Mouse (Mus musculus) left cerebral cortex, adult 18-20 months (tissue): ENCODE measurements around the gene Pard3b. TPM values are rescaled to one million over a fixed set of nuclear protein-coding genes. Genes with fewer than 3 reads are reported as not detected.
A peak's percentile ranks its signal among the peaks of the same experiment; 100 is the strongest.

ENCODE experiments used
- DNase-seq, 2 experiments: peaks; one replicate each; pipeline ENCODE4 v3.0.0; 2021 to 2022; ENCODE audit warnings: low spot score in 2 of 2, mixed read lengths in 1 of 2
- total RNA-seq, 2 experiments: library from RNA; stranded (reverse); gene quantifications; 2 replicates each; pipeline ENCODE4 v1.2.3; 2021

Pard3b gene
- total RNA-seq, 2 experiments from 2014 or later = 3.1 to 3.7 TPM

- no peak for DNase-seq
Measured at GRCm38 (mm10) chr1:62070617-62071016, 432.0 kb downstream of the Pard3b start.

- DNase-seq = no peak
Measured at GRCm38 (mm10) chr1:62071139-62071538, 432.5 kb downstream of the Pard3b start.

DNA sequence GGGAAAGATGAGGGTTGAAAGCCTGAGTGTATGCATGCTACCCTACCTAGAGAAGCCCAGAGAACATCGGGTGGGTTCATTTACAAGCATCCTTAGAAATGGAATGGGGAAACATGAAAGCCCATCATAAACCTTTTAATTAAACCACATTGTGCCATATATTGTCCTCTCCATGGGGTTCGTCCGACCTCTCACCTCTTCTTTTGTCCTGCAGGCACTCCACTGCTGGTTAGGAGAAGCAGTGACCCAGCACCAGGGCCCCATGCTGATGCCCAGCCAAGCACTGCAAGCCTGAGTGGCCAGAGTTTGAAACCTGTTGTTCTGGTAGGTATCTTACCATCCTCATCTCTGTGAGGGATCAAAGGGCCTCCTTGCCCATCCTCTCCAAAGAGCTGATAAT lies 437.5 kb downstream of the Pard3b start:
- DNase-seq = no peak

DNA sequence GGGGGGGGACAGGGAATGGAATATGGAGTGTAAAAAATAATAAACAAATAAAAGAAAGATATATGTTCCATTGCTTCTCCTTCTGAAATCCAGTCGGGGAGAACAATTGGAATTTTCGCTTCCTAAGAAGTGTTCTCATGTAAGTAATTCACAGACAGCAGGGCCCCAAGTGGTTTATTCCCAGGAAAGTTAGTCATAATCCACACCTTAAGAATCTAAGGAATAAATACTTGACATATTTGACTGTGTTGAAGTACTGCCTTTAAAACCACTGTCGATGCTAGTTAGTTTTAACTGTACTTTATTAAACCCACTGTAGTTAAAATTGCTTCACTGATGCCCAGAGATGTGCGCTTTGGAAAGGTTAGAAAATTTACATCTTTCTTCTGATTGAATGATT lies 442.5 kb downstream of the Pard3b start:
- no peak for DNase-seq

DNA sequence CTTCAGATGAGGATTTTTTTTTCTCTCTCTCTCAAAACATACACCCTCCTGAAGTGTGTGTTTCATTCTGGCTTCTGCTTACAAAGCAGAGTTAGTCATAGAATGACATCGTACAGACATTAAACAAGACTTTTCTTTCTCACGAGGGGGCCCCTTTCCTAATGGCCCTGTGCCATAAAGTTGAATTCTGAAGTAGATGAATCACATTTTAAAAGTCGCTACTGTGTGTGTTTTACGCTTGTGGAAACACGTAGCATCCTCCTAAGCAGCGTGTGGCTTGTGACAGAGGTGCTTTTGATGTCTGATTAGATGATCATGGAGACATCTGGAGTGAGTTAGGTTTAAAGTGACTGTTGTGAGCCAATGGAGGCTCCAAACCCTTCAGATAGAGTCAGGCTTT lies 447.4 kb downstream of the Pard3b start:
- DNase-seq = no peak

GRCm38 (mm10) chr1:62087464-62087863 lies 448.8 kb downstream of the Pard3b start:
- no peak for DNase-seq

- no peak for DNase-seq
Measured at GRCm38 (mm10) chr1:62094885-62095284, 456.3 kb downstream of the Pard3b start.

DNA sequence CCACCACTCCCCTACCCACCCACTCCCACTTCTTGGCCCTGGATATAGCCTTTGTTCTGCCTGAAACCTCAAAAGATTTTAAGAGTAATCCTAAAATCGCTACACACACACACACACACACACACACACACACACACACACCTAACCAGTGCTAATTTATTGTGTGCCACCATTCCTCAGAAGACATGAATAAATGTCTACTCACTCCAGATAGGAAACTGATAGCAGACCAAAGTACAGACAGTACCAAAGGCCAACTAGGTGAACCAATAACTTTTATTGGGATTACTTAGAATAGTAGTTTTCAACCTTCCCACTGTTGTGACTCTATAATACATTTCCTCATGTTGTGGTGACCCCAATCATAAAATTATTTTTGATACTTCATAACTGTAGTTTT lies 483.8 kb downstream of the Pard3b start:
- no peak for DNase-seq

DNA sequence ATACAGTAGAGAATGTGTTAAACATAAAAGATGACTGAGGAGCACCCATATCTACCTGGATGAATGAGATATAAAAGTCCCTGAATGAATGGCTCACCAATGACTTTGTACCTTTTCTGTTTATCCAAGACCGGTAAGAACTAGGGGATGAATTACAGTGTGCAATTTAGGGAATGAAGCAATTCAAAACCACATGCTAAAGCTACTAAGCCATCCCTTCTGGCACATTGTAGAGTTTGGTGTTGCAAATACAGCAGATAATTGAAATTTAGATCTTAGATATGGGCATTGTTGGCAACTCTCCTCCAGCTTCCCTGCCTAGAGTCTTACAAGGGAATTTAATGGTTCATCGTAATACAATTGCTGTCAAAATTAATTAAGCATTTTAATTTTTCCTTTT lies 490.6 kb downstream of the Pard3b start:
- DNase-seq = no peak

DNA sequence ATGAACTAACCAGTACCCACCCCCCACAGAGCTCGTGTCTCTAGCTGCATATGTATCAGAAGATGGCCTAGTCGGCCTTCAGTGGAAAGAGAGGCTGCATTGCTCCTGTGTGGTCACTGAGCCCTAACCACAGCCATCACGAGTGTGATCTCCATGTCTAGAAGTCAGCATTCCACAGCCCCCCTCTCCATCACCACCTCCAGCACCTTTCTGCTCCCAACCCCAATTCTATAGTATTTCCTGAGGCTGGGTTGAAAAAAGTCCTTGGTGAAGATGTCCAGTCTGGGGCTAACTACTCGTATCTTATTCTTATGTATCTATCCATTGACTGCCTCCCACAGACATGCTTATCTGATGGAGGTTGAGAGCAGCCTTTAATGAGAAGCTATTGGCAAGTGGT lies 509.5 kb downstream of the Pard3b start:
- DNase-seq = no peak

GRCm38 (mm10) chr1:62148786-62149185 lies 510.2 kb downstream of the Pard3b start:
- no peak for DNase-seq

DNA sequence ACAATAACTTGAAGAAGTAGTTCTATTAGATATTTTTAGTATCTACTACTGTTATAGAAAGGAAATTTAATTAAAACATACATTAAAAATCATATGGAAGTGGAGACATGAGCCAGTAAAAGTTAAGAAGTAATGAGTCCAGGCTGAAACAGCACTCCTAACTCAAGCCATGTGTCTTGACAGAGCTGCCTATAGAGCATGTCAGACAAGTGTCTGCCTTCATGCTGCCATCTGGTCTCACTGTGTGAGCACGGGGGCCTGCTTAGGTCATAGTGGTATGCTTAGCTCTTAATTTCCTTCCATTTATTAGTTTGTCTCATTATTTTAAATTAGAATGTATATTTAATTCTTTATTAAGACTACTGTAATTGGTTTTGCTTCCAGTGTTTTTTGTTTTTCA lies 517.3 kb downstream of the Pard3b start:
- DNase-seq = no peak

DNA sequence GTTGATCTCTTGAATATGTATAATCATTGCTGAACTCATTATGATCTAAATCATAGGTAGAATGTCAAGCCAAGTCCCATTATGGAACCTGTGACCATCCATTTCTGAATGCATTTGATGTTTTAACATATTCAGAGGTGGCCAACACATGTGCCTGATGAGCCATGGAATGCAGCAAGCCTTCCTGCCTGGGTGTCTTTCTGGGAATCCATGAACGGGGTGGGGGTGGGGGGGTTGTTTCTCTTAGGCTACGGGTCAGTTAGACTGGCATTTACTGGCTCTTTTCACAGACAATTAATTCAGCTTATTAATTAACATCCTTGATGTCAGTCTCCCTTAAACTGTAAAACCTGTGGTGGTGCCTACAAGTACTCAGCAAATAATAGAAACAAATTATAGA lies 521.0 kb downstream of the Pard3b start:
- no peak for DNase-seq

GRCm38 (mm10) chr1:62175013-62175640 lies 536.5 kb downstream of the Pard3b start:
- DNase-seq = no peak

DNA sequence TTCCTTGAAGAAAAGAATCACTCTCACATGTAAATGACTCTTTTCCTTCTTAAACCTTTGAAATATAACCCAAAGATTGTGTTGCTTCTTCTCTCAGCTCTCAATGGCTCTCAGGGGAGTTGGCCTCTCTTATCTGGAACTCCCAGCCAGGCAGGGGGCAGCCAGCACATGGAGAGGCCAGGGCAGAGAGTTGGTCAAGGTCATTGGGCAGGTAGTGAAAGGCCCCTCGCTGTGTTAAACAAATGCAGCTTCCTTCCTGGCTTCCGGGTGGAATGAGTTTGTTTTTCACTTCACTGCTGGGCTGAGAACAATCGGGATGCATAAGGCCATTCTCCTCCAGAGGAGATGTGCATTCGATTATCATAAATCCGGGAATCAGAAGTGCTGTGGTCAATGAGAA lies 543.0 kb downstream of the Pard3b start:
- DNase-seq = no peak

DNA sequence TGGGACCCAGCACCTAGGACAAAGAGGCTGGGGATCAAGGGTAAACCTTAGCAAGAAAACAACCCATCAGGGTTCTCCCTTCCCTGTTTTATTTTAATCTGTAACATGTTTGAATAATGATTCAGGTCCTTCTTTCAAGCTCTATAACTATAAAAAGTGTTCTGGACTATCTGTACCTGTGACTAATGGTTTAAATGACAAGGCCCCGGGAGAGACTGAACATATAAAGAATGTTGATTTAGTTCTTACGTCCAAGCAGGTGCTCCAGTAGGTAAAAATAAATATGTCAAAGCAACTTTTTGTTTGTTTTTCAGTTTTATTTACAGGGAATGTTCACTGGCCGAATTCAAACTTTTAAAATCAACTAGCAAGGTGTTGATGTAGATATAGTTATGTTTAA lies 544.0 kb downstream of the Pard3b start:
- no peak for DNase-seq

DNA sequence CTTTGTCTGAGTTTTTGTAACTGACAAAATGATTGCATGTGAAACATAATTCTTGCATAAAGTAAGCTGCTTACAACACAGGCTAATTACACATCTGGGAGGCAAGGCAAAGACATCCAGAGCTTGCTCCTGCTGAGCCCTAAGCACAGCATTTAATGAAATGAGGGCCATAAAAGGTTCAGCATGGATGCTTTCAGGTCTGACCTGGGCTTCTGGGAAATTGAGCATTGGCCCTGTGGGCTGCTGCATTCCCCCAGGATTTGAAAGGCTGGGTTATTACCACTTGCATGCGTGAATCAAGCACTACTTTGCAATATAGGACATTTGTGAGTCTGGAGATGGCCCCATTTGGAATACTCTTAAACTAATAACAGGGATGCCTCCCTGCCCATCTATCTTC lies 552.2 kb downstream of the Pard3b start:
- DNase-seq = no peak

- no peak for DNase-seq
Measured at GRCm38 (mm10) chr1:62197515-62197914, 558.9 kb downstream of the Pard3b start.

- no peak for DNase-seq
Measured at GRCm38 (mm10) chr1:62200919-62201318, 562.3 kb downstream of the Pard3b start.

DNA sequence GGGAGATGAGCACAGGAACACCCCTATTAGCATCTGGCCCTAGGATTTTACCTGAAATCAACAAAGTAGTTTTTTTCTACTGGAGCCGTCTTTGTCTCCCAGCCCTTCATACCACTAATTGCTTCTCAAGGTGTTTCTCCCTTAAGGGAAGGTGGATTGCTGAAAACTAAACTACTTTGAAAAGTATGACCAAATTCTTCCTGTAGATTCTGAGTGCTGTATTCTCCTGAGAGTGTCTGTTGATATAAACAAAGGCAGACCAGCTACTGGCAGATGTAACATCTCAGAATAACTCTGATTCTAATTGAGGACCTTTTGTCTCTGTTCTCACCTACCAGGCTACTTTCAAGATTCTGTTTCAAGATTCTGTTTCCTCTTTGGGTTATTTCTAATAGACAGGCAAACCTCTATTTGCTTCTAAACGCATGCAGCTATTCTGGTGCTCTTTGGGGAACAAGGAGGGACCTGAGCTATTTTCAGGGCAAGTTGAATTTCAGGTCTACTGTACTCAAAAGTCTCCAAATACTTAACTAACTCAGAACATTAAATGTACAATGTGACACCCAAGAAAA lies 563.1 kb downstream of the Pard3b start:
- DNase-seq = no peak

DNA sequence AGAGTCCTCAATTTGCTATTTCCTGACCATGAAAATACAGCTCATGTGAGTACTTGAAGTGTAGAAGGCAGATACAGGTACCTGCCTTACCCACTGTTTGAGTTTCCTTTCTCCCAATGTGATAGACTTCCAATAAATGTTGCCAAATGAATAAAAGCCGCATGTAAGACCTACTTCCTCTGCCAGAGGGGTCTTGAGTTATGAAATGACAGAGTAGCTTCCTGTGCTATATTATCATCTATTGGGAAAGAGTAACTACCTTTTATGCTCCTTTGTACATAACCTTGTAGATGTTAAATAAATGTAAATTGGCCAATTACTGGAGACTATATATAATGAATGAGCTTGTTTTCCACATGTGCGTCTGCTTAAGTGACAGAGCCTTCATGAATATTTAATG lies 574.7 kb downstream of the Pard3b start:
- no peak for DNase-seq

- DNase-seq = no peak
Measured at GRCm38 (mm10) chr1:62215842-62216241, 577.2 kb downstream of the Pard3b start.

DNA sequence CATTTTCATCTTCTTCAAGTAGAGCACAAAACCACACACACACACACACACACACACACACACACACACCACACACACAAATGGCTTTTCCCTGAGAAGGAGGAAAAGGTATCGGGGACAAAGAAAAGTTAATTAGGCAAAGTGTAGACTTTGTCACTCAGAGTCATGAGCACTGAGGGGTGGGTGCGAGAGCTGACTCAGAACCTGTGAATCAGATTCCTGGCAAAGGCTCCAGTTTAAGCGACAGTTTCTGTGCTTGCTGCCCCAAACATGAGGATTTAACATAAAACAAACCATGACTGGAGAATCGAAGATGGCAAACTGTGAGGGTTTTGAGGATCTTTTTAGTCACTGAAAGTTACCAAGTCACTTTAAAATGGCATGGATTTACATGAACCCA lies 577.9 kb downstream of the Pard3b start:
- DNase-seq = peak; percentile 32 to 35
